Mouse (Mus musculus): ENCODE measurements at regions not wholly inside any gene's neighbourhood (a gene's known extent, or its start where the extent isn't known, plus 50 kb on each side); places are given as distances from the start of the nearest gene placed in this dataset.

DNA sequence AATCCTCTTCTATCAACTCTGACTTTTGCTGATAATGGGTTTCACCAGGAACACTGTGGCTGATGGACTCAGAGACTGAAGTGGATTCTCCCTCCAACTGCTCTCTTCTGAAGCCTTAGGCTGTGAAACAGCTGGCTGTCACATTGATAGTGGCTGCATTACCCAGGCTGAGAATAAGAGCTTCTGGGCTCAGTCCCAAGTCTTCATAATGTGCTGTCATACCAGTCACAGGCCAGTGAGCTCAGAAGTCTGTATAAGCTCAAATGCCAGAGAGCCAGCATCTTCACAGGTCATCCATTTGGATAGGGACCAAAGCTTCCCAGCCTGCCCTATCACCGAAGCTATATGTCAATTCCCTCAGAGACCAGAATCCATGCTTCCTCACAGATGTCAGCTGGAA is 91.9 kb upstream of the Isx start:
- peak; percentile 61; the same call in 1 of the 2 replicates for ATAC-seq
- Histone ChIP-seq H3K36me3 (ENCODE audit: control insufficient read depth, insufficient read depth, low read length) (no peaks in the 10 kb centered on the region), H3K4me3 (ENCODE audit: low read length) (no peak overlapping the region), H3K27ac (ENCODE audit: low read depth, low read length) (no peak overlapping the region), H3K9ac (ENCODE audit: low read depth, low read length) (no peak overlapping the region), H3K4me2 (ENCODE audit: low read length) (no peak overlapping the region), H3K9me3 (ENCODE audit: control insufficient read depth, low read length) (peaks cover 4% of the 10 kb centered on the region), H3K4me1 (ENCODE audit: control insufficient read depth, insufficient read depth, low read depth, low read length) (no peaks in the 10 kb centered on the region), H3K27me3 (replicated peaks; ENCODE audit: control insufficient read depth, insufficient read depth, low read length) (no peaks in the 10 kb centered on the region)
- 87% methylated on average over 1 of the region's 1 CpGs for WGBS

- Histone ChIP-seq H3K27ac (ENCODE audit: low read depth, low read length) (no peak overlapping the region), H3K27me3 (replicated peaks; ENCODE audit: control insufficient read depth, insufficient read depth, low read length) (no peaks in the 10 kb centered on the region), H3K4me1 (ENCODE audit: control insufficient read depth, insufficient read depth, low read depth, low read length) (no peaks in the 10 kb centered on the region), H3K36me3 (ENCODE audit: control insufficient read depth, insufficient read depth, low read length) (no peaks in the 10 kb centered on the region), H3K9ac (ENCODE audit: low read depth, low read length) (no peak overlapping the region), H3K4me2 (ENCODE audit: low read length) (no peak overlapping the region), H3K9me3 (ENCODE audit: control insufficient read depth, low read length) (no peaks in the 10 kb centered on the region), H3K4me3 (ENCODE audit: low read length) (no peak overlapping the region)
- ATAC-seq = no peak
These were observed 64.3 kb upstream of the Isx start for GRCm38 (mm10) chr8:74808685-74809084.

GRCm38 (mm10) chr8:74810054-74810453 is 62.9 kb upstream of the Isx start:
- Histone ChIP-seq H3K36me3 (ENCODE audit: control insufficient read depth, insufficient read depth, low read length) (no peaks in the 10 kb centered on the region), H3K27ac (ENCODE audit: low read depth, low read length) (no peak overlapping the region), H3K9ac (ENCODE audit: low read depth, low read length) (no peak overlapping the region), H3K27me3 (replicated peaks; ENCODE audit: control insufficient read depth, insufficient read depth, low read length) (no peaks in the 10 kb centered on the region), H3K9me3 (ENCODE audit: control insufficient read depth, low read length) (no peaks in the 10 kb centered on the region), H3K4me1 (ENCODE audit: control insufficient read depth, insufficient read depth, low read depth, low read length) (no peaks in the 10 kb centered on the region), H3K4me2 (ENCODE audit: low read length) (no peak overlapping the region), H3K4me3 (ENCODE audit: low read length) (no peak overlapping the region)
- no peak for ATAC-seq
- 89% methylated on average over 3 of the region's 3 CpGs for WGBS

- no peak overlapping the region for H3K4me3 ChIP-seq (ENCODE audit: low read length)
- 38% methylated on average over 1 of the region's 1 CpGs for WGBS
- no peaks in the 10 kb centered on the region for H3K27me3 ChIP-seq (replicated peaks; ENCODE audit: control insufficient read depth, insufficient read depth, low read length)
- no peak overlapping the region for H3K27ac ChIP-seq (ENCODE audit: low read depth, low read length)
- no peak for ATAC-seq
- no peaks in the 10 kb centered on the region for H3K9me3 ChIP-seq (ENCODE audit: control insufficient read depth, low read length)
- H3K36me3 ChIP-seq (ENCODE audit: control insufficient read depth, insufficient read depth, low read length) = no peaks in the 10 kb centered on the region
- H3K9ac ChIP-seq (ENCODE audit: low read depth, low read length) = no peak overlapping the region
- no peaks in the 10 kb centered on the region for H3K4me1 ChIP-seq (ENCODE audit: control insufficient read depth, insufficient read depth, low read depth, low read length)
- H3K4me2 ChIP-seq (ENCODE audit: low read length) = no peak overlapping the region
These were observed 54.5 kb upstream of the Isx start for GRCm38 (mm10) chr8:74818434-74818833.

DNA sequence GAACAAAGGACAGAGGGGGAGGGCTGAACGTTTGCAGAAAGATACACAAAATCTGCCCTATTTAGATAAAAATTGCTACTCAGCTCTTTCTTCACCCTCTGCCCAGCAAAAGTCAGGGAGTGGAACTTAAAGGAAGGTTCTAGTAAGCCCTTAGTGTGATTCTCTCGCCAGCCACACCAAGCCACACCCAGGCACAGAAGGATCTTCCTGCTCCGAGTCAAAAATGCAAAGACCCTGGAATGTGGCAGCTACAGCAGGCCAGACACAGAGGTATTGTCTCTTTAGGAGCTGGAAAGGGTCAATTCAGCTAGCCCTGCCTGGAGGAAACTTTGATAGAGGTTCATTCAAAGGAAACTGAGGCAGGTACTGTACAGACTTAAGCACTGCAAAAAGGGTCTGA is 52.3 kb upstream of the Isx start:
- Histone ChIP-seq H3K36me3 (ENCODE audit: control insufficient read depth, insufficient read depth, low read length) (no peaks in the 10 kb centered on the region), H3K4me1 (ENCODE audit: control insufficient read depth, insufficient read depth, low read depth, low read length) (no peaks in the 10 kb centered on the region), H3K4me2 (ENCODE audit: low read length) (no peak overlapping the region), H3K27me3 (replicated peaks; ENCODE audit: control insufficient read depth, insufficient read depth, low read length) (no peaks in the 10 kb centered on the region), H3K4me3 (ENCODE audit: low read length) (no peak overlapping the region), H3K27ac (ENCODE audit: low read depth, low read length) (no peak overlapping the region), H3K9me3 (ENCODE audit: control insufficient read depth, low read length) (no peaks in the 10 kb centered on the region), H3K9ac (ENCODE audit: low read depth, low read length) (no peak overlapping the region)
- 26% methylated on average over 3 of the region's 3 CpGs for WGBS
- no peak for ATAC-seq

GRCm38 (mm10) chr8:74822288-74822687 is 50.7 kb upstream of the Isx start:
- H3K27ac ChIP-seq (ENCODE audit: low read depth, low read length) = no peak overlapping the region
- ATAC-seq = no peak
- H3K36me3 ChIP-seq (ENCODE audit: control insufficient read depth, insufficient read depth, low read length) = no peaks in the 10 kb centered on the region
- no peaks in the 10 kb centered on the region for H3K27me3 ChIP-seq (replicated peaks; ENCODE audit: control insufficient read depth, insufficient read depth, low read length)
- H3K9me3 ChIP-seq (ENCODE audit: control insufficient read depth, low read length) = no peaks in the 10 kb centered on the region
- no peak overlapping the region for H3K9ac ChIP-seq (ENCODE audit: low read depth, low read length)
- H3K4me3 ChIP-seq (ENCODE audit: low read length) = no peak overlapping the region
- H3K4me2 ChIP-seq (ENCODE audit: low read length) = no peak overlapping the region
- no peaks in the 10 kb centered on the region for H3K4me1 ChIP-seq (ENCODE audit: control insufficient read depth, insufficient read depth, low read depth, low read length)
